Mouse (Mus musculus): ENCODE measurements around the gene Mrps36. TPM values are rescaled to one million over a fixed set of nuclear protein-coding genes. Genes with fewer than 3 reads are reported as not detected.

Gene Mrps36
- polyA plus RNA-seq, 1 experiment from 2014 or later: 236 TPM

GRCm38 (mm10) chr13:100774704-100775103, 30.2 kb upstream of the Mrps36 start:
- no peaks in the 10 kb centered on the region for H3K27me3 ChIP-seq (replicated peaks)
- ATAC-seq (ENCODE audit: extremely low read depth, insufficient number of reproducible peaks, low FRiP score, low TSS enrichment): no peak
- H3K4me1 ChIP-seq: peaks cover 18% of the 10 kb centered on the region

GRCm38 (mm10) chr13:100755329-100755728, 10.9 kb upstream of the Mrps36 start:
- H3K9me3 ChIP-seq: no peaks in the 10 kb centered on the region
- no peak overlapping the region for H3K9ac ChIP-seq
- no peaks in the 10 kb centered on the region for H3K27me3 ChIP-seq (replicated peaks)
- peaks cover 14% of the 10 kb centered on the region for H3K36me3 ChIP-seq
- no peak overlapping the region for H3K27ac ChIP-seq (replicated peaks)
- H3K4me1 ChIP-seq: no peaks in the 10 kb centered on the region
- H3K4me3 ChIP-seq: no peak overlapping the region
- no peak overlapping the region for H3K4me2 ChIP-seq
- 44% methylated on average over 2 of the region's 2 CpGs for WGBS
- no peak for ATAC-seq (ENCODE audit: extremely low read depth, insufficient number of reproducible peaks, low FRiP score, low TSS enrichment)

More at GRCm38 (mm10) chr13:100774704-100775103, 30.2 kb upstream of the Mrps36 start:
- peak overlapping the region; percentile 69 for H3K4me3 ChIP-seq
- no peak overlapping the region for H3K27ac ChIP-seq (replicated peaks)
- peak overlapping the region; percentile 80 for H3K9ac ChIP-seq
- H3K4me2 ChIP-seq: peak overlapping the region; percentile 93
- H3K36me3 ChIP-seq: peaks cover 46% of the 10 kb centered on the region
- H3K9me3 ChIP-seq: no peaks in the 10 kb centered on the region

- H3K36me3 ChIP-seq: peaks cover 3% of the 10 kb centered on the region
- no peaks in the 10 kb centered on the region for H3K9me3 ChIP-seq
- no peak overlapping the region for H3K4me2 ChIP-seq
- WGBS: 68% methylated on average over 4 of the region's 4 CpGs
- no peak overlapping the region for H3K4me3 ChIP-seq
- H3K27me3 ChIP-seq (replicated peaks): no peaks in the 10 kb centered on the region
- no peak overlapping the region for H3K9ac ChIP-seq
- no peak for ATAC-seq (ENCODE audit: extremely low read depth, insufficient number of reproducible peaks, low FRiP score, low TSS enrichment)
- no peaks in the 10 kb centered on the region for H3K4me1 ChIP-seq
- H3K27ac ChIP-seq (replicated peaks): no peak overlapping the region
Measured at GRCm38 (mm10) chr13:100754186-100754585, 9.7 kb upstream of the Mrps36 start.

- Histone ChIP-seq H3K9me3 (no peaks in the 10 kb centered on the region), H3K4me1 (no peaks in the 10 kb centered on the region), H3K27me3 (replicated peaks) (no peaks in the 10 kb centered on the region), H3K4me2 (no peak overlapping the region), H3K4me3 (no peak overlapping the region), H3K9ac (no peak overlapping the region), H3K27ac (replicated peaks) (no peak overlapping the region), H3K36me3 (no peaks in the 10 kb centered on the region)
- ATAC-seq (ENCODE audit: extremely low read depth, insufficient number of reproducible peaks, low FRiP score, low TSS enrichment): no peak
- 39% methylated on average over 6 of the region's 6 CpGs for WGBS
Measured at GRCm38 (mm10) chr13:100753011-100753410, 8.6 kb upstream of the Mrps36 start.

- no peak for ATAC-seq (ENCODE audit: extremely low read depth, insufficient number of reproducible peaks, low FRiP score, low TSS enrichment)
- WGBS: 72% methylated on average over 8 of the region's 8 CpGs
- no peak overlapping the region for H3K27ac ChIP-seq (replicated peaks)
Measured at GRCm38 (mm10) chr13:100752529-100752928, 8.1 kb upstream of the Mrps36 start.

GRCm38 (mm10) chr13:100751402-100751801, 6.9 kb upstream of the Mrps36 start:
- Histone ChIP-seq H3K4me3 (no peak overlapping the region), H3K4me1 (no peaks in the 10 kb centered on the region), H3K27ac (replicated peaks) (no peak overlapping the region), H3K9ac (no peak overlapping the region), H3K27me3 (replicated peaks) (no peaks in the 10 kb centered on the region), H3K4me2 (no peak overlapping the region), H3K36me3 (no peaks in the 10 kb centered on the region), H3K9me3 (no peaks in the 10 kb centered on the region)
- 70% methylated on average over 3 of the region's 3 CpGs for WGBS
- no peak for ATAC-seq (ENCODE audit: extremely low read depth, insufficient number of reproducible peaks, low FRiP score, low TSS enrichment)

More at GRCm38 (mm10) chr13:100752529-100752928, 8.1 kb upstream of the Mrps36 start:
- H3K9ac ChIP-seq: no peak overlapping the region
- no peaks in the 10 kb centered on the region for H3K36me3 ChIP-seq
- H3K4me2 ChIP-seq: no peak overlapping the region
- H3K4me3 ChIP-seq: no peak overlapping the region
- no peaks in the 10 kb centered on the region for H3K9me3 ChIP-seq
- H3K27me3 ChIP-seq (replicated peaks): no peaks in the 10 kb centered on the region
- H3K4me1 ChIP-seq: no peaks in the 10 kb centered on the region

GRCm38 (mm10) chr13:100750799-100751198, 6.3 kb upstream of the Mrps36 start:
- no peak for ATAC-seq (ENCODE audit: extremely low read depth, insufficient number of reproducible peaks, low FRiP score, low TSS enrichment)
- H3K4me2 ChIP-seq: no peak overlapping the region
- H3K9ac ChIP-seq: no peak overlapping the region
- no peaks in the 10 kb centered on the region for H3K27me3 ChIP-seq (replicated peaks)
- no peaks in the 10 kb centered on the region for H3K4me1 ChIP-seq
- H3K27ac ChIP-seq (replicated peaks): no peak overlapping the region
- H3K4me3 ChIP-seq: no peak overlapping the region
- no peaks in the 10 kb centered on the region for H3K36me3 ChIP-seq
- WGBS: 70% methylated on average over 5 of the region's 5 CpGs
- H3K9me3 ChIP-seq: no peaks in the 10 kb centered on the region

- Histone ChIP-seq H3K36me3 (no peaks in the 10 kb centered on the region), H3K27me3 (replicated peaks) (no peaks in the 10 kb centered on the region), H3K27ac (replicated peaks) (no peak overlapping the region), H3K4me3 (no peak overlapping the region), H3K4me1 (peaks cover 5% of the 10 kb centered on the region), H3K4me2 (no peak overlapping the region), H3K9ac (no peak overlapping the region), H3K9me3 (no peaks in the 10 kb centered on the region)
- WGBS: 44% methylated on average over 8 of the region's 8 CpGs
- no peak for ATAC-seq (ENCODE audit: extremely low read depth, insufficient number of reproducible peaks, low FRiP score, low TSS enrichment)
Measured at GRCm38 (mm10) chr13:100748638-100749037, 4.2 kb upstream of the Mrps36 start.

- Histone ChIP-seq H3K27ac (replicated peaks) (no peak overlapping the region), H3K9me3 (no peaks in the 10 kb centered on the region), H3K4me1 (peaks cover 14% of the 10 kb centered on the region), H3K27me3 (replicated peaks) (no peaks in the 10 kb centered on the region), H3K9ac (no peak overlapping the region), H3K4me3 (no peak overlapping the region), H3K36me3 (0 out of 2 replicates have a peak, but pooled peaks cover 2% of the 10 kb centered on the region), H3K4me2 (no peak overlapping the region)
- WGBS: 84% methylated on average over 3 of the region's 3 CpGs
- no peak for ATAC-seq (ENCODE audit: extremely low read depth, insufficient number of reproducible peaks, low FRiP score, low TSS enrichment)
Measured at GRCm38 (mm10) chr13:100746090-100746489, 1.6 kb upstream of the Mrps36 start.

- no peaks in the 10 kb centered on the region for H3K9me3 ChIP-seq
- WGBS: 55% methylated on average over 11 of the region's 11 CpGs
- H3K27me3 ChIP-seq (replicated peaks): no peaks in the 10 kb centered on the region
- peak overlapping the region; percentile 65 for H3K4me3 ChIP-seq
- ATAC-seq (ENCODE audit: extremely low read depth, insufficient number of reproducible peaks, low FRiP score, low TSS enrichment): 0 out of 2 replicates have a peak, but pooled peaks have one; percentile 6
- peak overlapping the region; percentile 96 for H3K27ac ChIP-seq (replicated peaks)
- peaks cover 23% of the 10 kb centered on the region for H3K36me3 ChIP-seq
- peak overlapping the region; percentile 89 for H3K9ac ChIP-seq
- H3K4me2 ChIP-seq: peak overlapping the region; percentile 72
- peaks cover 17% of the 10 kb centered on the region for H3K4me1 ChIP-seq
Measured at GRCm38 (mm10) chr13:100743346-100744035, 968 bp downstream of the Mrps36 start.

GRCm38 (mm10) chr13:100742831-100743230, 1.6 kb downstream of the Mrps36 start:
- H3K36me3 ChIP-seq: peaks cover 29% of the 10 kb centered on the region
- H3K4me3 ChIP-seq: peak overlapping the region; percentile 65; the same call in 1 of the 2 replicates
- WGBS: 79% methylated on average over 5 of the region's 5 CpGs
- peak overlapping the region; percentile 72 for H3K4me2 ChIP-seq
- no peak overlapping the region for H3K27ac ChIP-seq (replicated peaks)
- peak overlapping the region; percentile 15; the same call in 1 of the 2 replicates for H3K9ac ChIP-seq
- no peak for ATAC-seq (ENCODE audit: extremely low read depth, insufficient number of reproducible peaks, low FRiP score, low TSS enrichment)
- no peaks in the 10 kb centered on the region for H3K9me3 ChIP-seq
- no peaks in the 10 kb centered on the region for H3K27me3 ChIP-seq (replicated peaks)
- peaks cover 17% of the 10 kb centered on the region for H3K4me1 ChIP-seq

GRCm38 (mm10) chr13:100732756-100733155, 11.7 kb downstream of the Mrps36 start:
- no peak overlapping the region for H3K4me2 ChIP-seq
- H3K4me1 ChIP-seq: peaks cover 20% of the 10 kb centered on the region
- H3K4me3 ChIP-seq: no peak overlapping the region
- no peaks in the 10 kb centered on the region for H3K27me3 ChIP-seq (replicated peaks)
- peaks cover 38% of the 10 kb centered on the region for H3K36me3 ChIP-seq
- H3K9me3 ChIP-seq: no peaks in the 10 kb centered on the region
- WGBS: 87% methylated on average over 2 of the region's 2 CpGs
- ATAC-seq (ENCODE audit: extremely low read depth, insufficient number of reproducible peaks, low FRiP score, low TSS enrichment): no peak
- no peak overlapping the region for H3K27ac ChIP-seq (replicated peaks)
- H3K9ac ChIP-seq: no peak overlapping the region

All from heart, embryonic 13.5 days (tissue).